Comparison of ENCODE assay signal across 19 mouse cellular contexts in the genomic region with DNA sequence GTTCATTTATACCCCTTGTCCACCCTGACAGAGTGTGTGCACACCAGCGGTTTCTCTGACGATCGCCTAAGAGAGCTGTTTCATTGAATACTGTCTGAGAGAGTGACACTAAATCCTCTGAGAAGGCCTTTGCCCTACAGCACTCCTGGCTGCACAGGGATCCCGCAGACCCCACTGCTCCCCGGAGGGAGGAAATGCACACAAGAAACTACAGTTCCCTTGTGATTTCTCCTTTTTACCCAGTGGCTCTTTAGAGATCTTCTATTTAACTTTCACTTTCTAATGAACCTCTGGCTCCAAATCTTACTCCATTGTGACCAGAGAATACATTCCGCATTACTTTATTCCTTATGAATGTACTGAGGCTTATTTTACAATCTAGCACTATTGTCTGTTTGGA. TPM values are rescaled to one million over a fixed set of nuclear protein-coding genes. Genes with fewer than 3 reads are reported as not detected.
A peak's percentile ranks its signal among the peaks of the same experiment; 100 is the strongest.
DNase-seq lines count a peak whose midpoint lies in the region; ATAC-seq and TF ChIP-seq lines count a peak whose summit lies in the region.
"Had no signal": no experiment of that assay in that cellular context is flagged by ENCODE, and none has a peak within 500 bp of the region (broad histone marks: within the 10 kb centered on the region; RNA-seq: fewer than 3 reads in every experiment).

No protein-coding gene starts in this region.

- peaks cover 3% of the 10 kb centered on the region; the same call in 1 of the 2 replicates for H3K4me1 ChIP-seq in liver, adult 2 months (ENCODE audit: control insufficient read depth, insufficient read depth, low read length)
- H3K4me1 ChIP-seq in liver, embryonic 11.5 days (replicated peaks; ENCODE audit: control insufficient read depth, insufficient read depth, low read length), result no peaks in the 10 kb centered on the region
- H3K4me1 ChIP-seq: hindbrain, embryonic 12.5 days; neural tube, embryonic 13.5 days had no signal

- H3K27me3 ChIP-seq in liver, adult 2 months (ENCODE audit: control insufficient read depth, insufficient read depth, low read length), result no peaks in the 10 kb centered on the region
- no peaks in the 10 kb centered on the region for H3K27me3 ChIP-seq in liver, embryonic 11.5 days (replicated peaks; ENCODE audit: control insufficient read depth, insufficient read depth, low read length)
- H3K27me3 ChIP-seq in splenic B cell, adult 2 months (ENCODE audit: control insufficient read depth, insufficient read depth, low read length, poor library complexity, severe bottlenecking), result no peaks in the 10 kb centered on the region
- H3K27me3 ChIP-seq: hindbrain, embryonic 12.5 days; neural tube, embryonic 13.5 days had no signal

- ATAC-seq in liver, embryonic 11.5 days (replicated peaks; ENCODE audit: low FRiP score), result no peak
- peak; percentile 75 to 78 for ATAC-seq in hematopoietic stem cell, adult 5-6 weeks (replicated peaks in 1 of 2; ENCODE audit: insufficient read depth in 1 of 2, low FRiP score in 2 of 2, low TSS enrichment in 1 of 2, low read depth in 1 of 2, poor library complexity in 2 of 2, severe bottlenecking in 2 of 2)
- ATAC-seq: forebrain, postnatal 0 days had no signal

- H3K79me2 ChIP-seq in liver, adult 2 months (ENCODE audit: control insufficient read depth, insufficient read depth, low read length), result no peaks in the 10 kb centered on the region

- H3K9me3 ChIP-seq in liver, embryonic 11.5 days (ENCODE audit: control insufficient read depth, low read length), result no peaks in the 10 kb centered on the region
- H3K9me3 ChIP-seq: hindbrain, embryonic 12.5 days; neural tube, embryonic 13.5 days had no signal

- H3K9ac ChIP-seq in liver, adult 2 months (ENCODE audit: low read depth, low read length), result no peak overlapping the region
- no peak overlapping the region for H3K9ac ChIP-seq in liver, embryonic 11.5 days (ENCODE audit: low read depth, low read length)
- H3K9ac ChIP-seq: forebrain, postnatal 0 days; hindbrain, embryonic 12.5 days; liver, embryonic 14.5 days; neural tube, embryonic 13.5 days had no signal

- peaks cover 34% of the 10 kb centered on the region for H3K36me3 ChIP-seq in liver, adult 2 months (ENCODE audit: control insufficient read depth, insufficient read depth, low read length)
- no peaks in the 10 kb centered on the region for H3K36me3 ChIP-seq in liver, embryonic 11.5 days (ENCODE audit: control insufficient read depth, insufficient read depth, low read length)
- H3K36me3 ChIP-seq in splenic B cell, adult 2 months (ENCODE audit: control insufficient read depth, insufficient read depth, low read length, poor library complexity, severe bottlenecking), result no peaks in the 10 kb centered on the region
- H3K36me3 ChIP-seq: hindbrain, embryonic 12.5 days; neural tube, embryonic 13.5 days had no signal

- intact Hi-C loops in gastrocnemius, adult 2 months (cut with DNase I), result no loop called here

- TF ChIP-seq POLR2A in liver, adult 2 months (IDR thresholded peaks at IDR 0.05; ENCODE audit: extremely low read depth, insufficient read depth, low read length), result no peak

- no peak overlapping the region for H3K27ac ChIP-seq in gastrocnemius, adult 2 months
- H3K27ac ChIP-seq in liver, adult 2 months (replicated peaks; ENCODE audit: insufficient read depth, low read depth, low read length), result peak overlapping the region; percentile 59; the same call in 1 of the 2 replicates
- no peak overlapping the region for H3K27ac ChIP-seq in liver, embryonic 11.5 days (ENCODE audit: low read depth, low read length)
- H3K27ac ChIP-seq: heart, adult 2 months; hindbrain, embryonic 12.5 days; liver, embryonic 14.5 days; neural tube, embryonic 13.5 days had no signal

- peak overlapping the region; percentile 41 for H3K4me3 ChIP-seq in gastrocnemius, adult 2 months
- no peak overlapping the region for H3K4me3 ChIP-seq in liver, adult 2 months (ENCODE audit: insufficient read depth, low read depth, low read length)
- no peak overlapping the region for H3K4me3 ChIP-seq in liver, embryonic 11.5 days (ENCODE audit: low read depth, low read length)
- H3K4me3 ChIP-seq: heart, adult 2 months; hindbrain, embryonic 12.5 days; neural tube, embryonic 13.5 days had no signal

- no peak for TF ChIP-seq CTCF in gastrocnemius, adult 2 months (IDR thresholded peaks at IDR 0.05)
- TF ChIP-seq CTCF in liver, adult 2 months (IDR thresholded peaks at IDR 0.05; ENCODE audit: low read depth, low read length), result no peak

- no peak for DNase-seq in gastrocnemius, adult 2 months
- DNase-seq in gastrocnemius, adult 18-20 months (ENCODE audit: low spot score), result no peak
- DNase-seq in liver, adult 2 months (ENCODE audit: extremely low read depth, low read depth, low spot score), result no peak
- no peak for DNase-seq in liver, embryonic 11.5 days (ENCODE audit: low spot score)
- peak; percentile 31 for DNase-seq in splenic B cell, adult 2 months (ENCODE audit: low read depth, low spot score)
- DNase-seq in cerebellum, adult 18-20 months, result no peak
- no peak for DNase-seq in gastrocnemius, postnatal 4 days (ENCODE audit: low spot score in 2 of 2)
- DNase-seq: adrenal gland, postnatal 14 days; cerebellum, postnatal 10 days; embryo, embryonic 11 days; forebrain, postnatal 0 days; heart, adult 2 months; lung, postnatal 14 days; right cerebral cortex, postnatal 14 days had no signal

- WGBS in liver, adult 2 months, result 80% methylated on average over 6 of the region's 6 CpGs
- 62% methylated on average over 6 of the region's 6 CpGs for WGBS in liver, embryonic 11.5 days

- no peak overlapping the region for H3K4me2 ChIP-seq in liver, embryonic 11.5 days
- H3K4me2 ChIP-seq: hindbrain, embryonic 12.5 days; midbrain, embryonic 11.5 days; neural tube, embryonic 13.5 days had no signal

RNA-seq across cellular contexts. Expression of a gene that starts 36.9 kb away (rescaled TPM):
- under 1 TPM; 0.18 to 0.42 TPM for total RNA-seq in gastrocnemius, adult 2 months (2021)
- under 1 TPM; 0.25 to 0.26 TPM for total RNA-seq in gastrocnemius, adult 18-20 months (2021)
- 29.9 and 48.5 TPM in 2 replicates for total RNA-seq in liver, adult 2 months (2014; rRNA removed)
- polyA plus RNA-seq in liver, adult 2 months (2012; rRNA removed), result 6.1 and 6.6 TPM in 2 replicates
- polyA plus RNA-seq in liver, embryonic 11.5 days (2014; fragmentation: Nextera tagmentation; extraction: Ambion mirVana), result 4.6 and 5.5 TPM in 2 replicates
- total RNA-seq in hematopoietic stem cell, adult 5-6 weeks (2017), result 6.2 and 11.8 TPM in 2 replicates
- total RNA-seq in gastrocnemius, postnatal 4 days (2021), result 1 to 10 TPM; 1.9 to 2.6 TPM

RNA-seq across cellular contexts. Expression of a gene that starts 46.6 kb away (rescaled TPM):
- total RNA-seq in gastrocnemius, adult 2 months (2021), result 10 to 100 TPM in 1 of 2 experiments, 1 to 10 TPM in 1; 8.4 to 24.7 TPM
- 10 to 100 TPM in 1 of 2 experiments, 1 to 10 TPM in 1; 8.2 to 18.2 TPM for total RNA-seq in gastrocnemius, adult 18-20 months (2021)
- total RNA-seq in liver, adult 2 months (2014; rRNA removed), result 0.09 and 0.20 TPM in 2 replicates
- 0.07 and 0.32 TPM in 2 replicates for polyA plus RNA-seq in liver, adult 2 months (2012; rRNA removed)
- 0.88 and 1.4 TPM in 2 replicates for polyA plus RNA-seq in liver, embryonic 11.5 days (2014; fragmentation: Nextera tagmentation; extraction: Ambion mirVana)
- total RNA-seq in hematopoietic stem cell, adult 5-6 weeks (2017), result 2.1 and 7.3 TPM in 2 replicates
- under 1 TPM; 0.08 to 0.20 TPM for total RNA-seq in gastrocnemius, postnatal 4 days (2021)
